Mouse (Mus musculus) E14TG2a.4 (cell line): Measurements from ENCODE around the gene Vmn1r85.

Source experiments
- CTCF ChIP-seq: conservative IDR thresholded peaks from 2 replicates; pipeline ENCODE4 v1.5.1; 2014; ENCODE audit warnings: low read length
- POU5F1 ChIP-seq: IDR thresholded peaks from 2 replicates; pipeline ENCODE4 v1.6.1; 2014; ENCODE audit warnings: low read length, borderline replicate concordance

GRCm38 (mm10) chr7:13140057-13140456 lies 45.1 kb upstream of the Vmn1r85 start, which contains the start of gene Vmn1r87:
- TF ChIP-seq CTCF (no peak), POU5F1 (no peak)
